Mouse (Mus musculus) CH12.LX (cell line): Measurements from ENCODE around the gene Sphk1.

Experiments
- CTCF ChIP-seq, 2 experiments: IDR thresholded peaks in 1 of 2; conservative IDR thresholded peaks in 1 of 2; 2 replicates each; pipeline ENCODE4 v1.5.1; 2011 to 2012; ENCODE audit warnings: low read depth in 2 of 2, low read length in 2 of 2, improper control_type of control experiment in 1 of 2, inconsistent platforms in 1 of 2, mild to moderate bottlenecking in 1 of 2, moderate library complexity in 1 of 2
- E2F4 ChIP-seq: IDR thresholded peaks from 2 replicates; pipeline ENCODE4 v1.6.1; 2011; ENCODE audit warnings: low read depth, low read length, improper control_type of control experiment; ENCODE audit not compliant: insufficient replicate concordance
- ELF1 ChIP-seq: IDR thresholded peaks from 2 replicates; pipeline ENCODE4 v1.6.1; 2014; ENCODE audit warnings: low read depth, mild to moderate bottlenecking, inconsistent platforms, low read length, improper control_type of control experiment
- MEF2A ChIP-seq: IDR thresholded peaks from 2 replicates; pipeline ENCODE4 v1.6.1; 2014; ENCODE audit warnings: low read depth, mild to moderate bottlenecking, inconsistent platforms, low read length, improper control_type of control experiment, borderline replicate concordance
- RAD21 ChIP-seq: IDR thresholded peaks from 2 replicates; pipeline ENCODE4 v1.6.1; 2011; ENCODE audit warnings: low read depth, mild to moderate bottlenecking, low read length, improper control_type of control experiment, moderate library complexity

GRCm38 (mm10) chr11:116575396-116575795 is 44.7 kb downstream of the Sphk1 start:
- TF ChIP-seq ELF1: no peak
- no peak for TF ChIP-seq CTCF (conservative IDR thresholded peaks at IDR 0.05 in 1 of 2, IDR thresholded peaks at IDR 0.05 in 1 of 2; ENCODE audit: low read depth in 2 of 2, low read length in 2 of 2)
- no peak for TF ChIP-seq MEF2A
- TF ChIP-seq E2F4: no peak
- TF ChIP-seq RAD21: no peak
